Mouse (Mus musculus): ENCODE measurements around the gene Rpe. TPM values are rescaled to one million over a fixed set of nuclear protein-coding genes. Genes with fewer than 3 reads are reported as not detected.
"Not testable (repeated sequence)": the region's sequence is repeated elsewhere in the genome, so short reads cannot be mapped to it uniquely, and the experiment has no call there.

The Rpe gene
- polyA plus RNA-seq, 1 experiment = 31.8 TPM

DNA sequence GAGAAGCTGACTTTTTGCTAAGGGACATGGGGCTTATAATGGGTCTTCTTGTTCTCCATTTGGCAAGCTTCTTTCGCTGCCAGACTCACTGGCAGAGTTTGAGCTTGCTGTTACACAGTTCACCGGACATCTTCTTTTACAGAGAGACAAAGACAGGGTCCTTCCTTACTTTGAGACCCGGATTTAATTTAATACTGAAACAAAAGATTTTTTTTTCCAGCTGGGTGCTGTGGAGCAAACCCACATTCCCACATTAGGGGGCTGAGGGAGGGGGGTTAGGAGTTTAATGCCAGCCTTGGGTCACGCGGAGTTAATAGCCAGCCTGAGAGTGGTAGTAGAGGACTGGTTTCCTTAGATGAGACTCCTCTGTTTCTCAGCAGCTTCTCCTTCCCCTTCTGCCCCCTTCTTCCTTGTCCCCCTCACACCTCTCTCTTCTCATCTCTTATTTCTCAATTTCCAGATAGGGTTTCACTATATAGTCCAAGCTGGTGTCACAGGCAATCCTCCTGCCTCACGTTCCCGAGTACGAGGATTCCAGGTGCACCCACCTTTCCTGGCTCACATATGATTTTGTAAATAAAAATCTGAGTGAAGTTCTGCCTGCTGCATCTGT, 7.7 kb upstream of the Rpe start:
- Histone ChIP-seq H3K4me3 (ENCODE audit: insufficient read depth, low read length) (no peak overlapping the region), H3K27ac (ENCODE audit: insufficient read depth, low read depth, low read length) (no peak overlapping the region), H3K4me1 (ENCODE audit: control insufficient read depth, insufficient read depth, low read length) (no peaks in the 10 kb centered on the region)
- TF ChIP-seq POLR2A (IDR thresholded peaks at IDR 0.05; ENCODE audit: borderline replicate concordance, low read depth, low read length) (no peak), CTCF (IDR thresholded peaks at IDR 0.05; ENCODE audit: low read depth, low read length) (no peak)

- Histone ChIP-seq H3K4me1 (ENCODE audit: control insufficient read depth, insufficient read depth, low read length) (no peaks in the 10 kb centered on the region; the same call in 1 of the 2 replicates), H3K27ac (ENCODE audit: insufficient read depth, low read depth, low read length) (no peak overlapping the region), H3K4me3 (ENCODE audit: insufficient read depth, low read length) (no peak overlapping the region)
- TF ChIP-seq POLR2A (IDR thresholded peaks at IDR 0.05; ENCODE audit: borderline replicate concordance, low read depth, low read length) = no peak
- TF ChIP-seq CTCF (IDR thresholded peaks at IDR 0.05; ENCODE audit: low read depth, low read length) = no peak
Measured at GRCm38 (mm10) chr1:66694266-66694665, 6.4 kb upstream of the Rpe start.

GRCm38 (mm10) chr1:66695296-66695695, 5.3 kb upstream of the Rpe start:
- H3K27ac ChIP-seq (ENCODE audit: insufficient read depth, low read depth, low read length) = no peak overlapping the region
- H3K4me3 ChIP-seq (ENCODE audit: insufficient read depth, low read length) = no peak overlapping the region
- TF ChIP-seq POLR2A (IDR thresholded peaks at IDR 0.05; ENCODE audit: borderline replicate concordance, low read depth, low read length) (no peak), CTCF (IDR thresholded peaks at IDR 0.05; ENCODE audit: low read depth, low read length) (no peak)
- peaks cover 2% of the 10 kb centered on the region for H3K4me1 ChIP-seq (ENCODE audit: control insufficient read depth, insufficient read depth, low read length)

DNA sequence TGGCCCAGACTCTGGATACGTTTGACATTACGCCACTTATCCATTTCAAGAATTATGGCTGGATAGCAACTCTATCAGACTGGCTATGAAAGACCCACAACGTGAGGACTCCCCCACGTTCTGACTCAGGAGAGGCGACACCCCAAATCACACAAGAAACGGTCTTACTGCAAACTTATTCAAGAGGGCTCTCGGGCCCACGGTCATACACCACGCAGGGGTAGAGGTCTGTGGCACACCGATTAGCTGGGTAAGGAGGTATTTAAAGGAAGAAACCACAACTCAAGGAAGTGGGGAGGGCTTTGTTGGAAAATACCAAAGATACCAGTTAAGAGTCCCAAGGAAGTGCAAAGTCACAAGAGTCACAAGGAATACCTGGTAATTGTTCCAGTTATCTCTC, 1.0 kb upstream of the Rpe start:
- H3K4me3 ChIP-seq (ENCODE audit: insufficient read depth, low read length); H3K27ac ChIP-seq (ENCODE audit: insufficient read depth, low read depth, low read length): not testable (repeated sequence)
- peaks cover 15% of the 10 kb centered on the region for H3K4me1 ChIP-seq (ENCODE audit: control insufficient read depth, insufficient read depth, low read length)

GRCm38 (mm10) chr1:66700149-66700692, 410 bp upstream of the Rpe start:
- Histone ChIP-seq H3K4me1 (ENCODE audit: control insufficient read depth, insufficient read depth, low read length) (peaks cover 15% of the 10 kb centered on the region), H3K27ac (ENCODE audit: insufficient read depth, low read depth, low read length) (peak overlapping the region; percentile 80), H3K4me3 (ENCODE audit: insufficient read depth, low read length) (peak overlapping the region; percentile 84)
- TF ChIP-seq CTCF (IDR thresholded peaks at IDR 0.05; ENCODE audit: low read depth, low read length) (no peak), POLR2A (IDR thresholded peaks at IDR 0.05; ENCODE audit: borderline replicate concordance, low read depth, low read length) (no peak)

GRCm38 (mm10) chr1:66701576-66701940, 927 bp downstream of the Rpe start:
- H3K4me1 ChIP-seq (ENCODE audit: control insufficient read depth, insufficient read depth, low read length) = peaks cover 15% of the 10 kb centered on the region
- peak overlapping the region; percentile 84 for H3K4me3 ChIP-seq (ENCODE audit: insufficient read depth, low read length)
- TF ChIP-seq POLR2A (IDR thresholded peaks at IDR 0.05; ENCODE audit: borderline replicate concordance, low read depth, low read length) (no peak), CTCF (IDR thresholded peaks at IDR 0.05; ENCODE audit: low read depth, low read length) (no peak)
- H3K27ac ChIP-seq (ENCODE audit: insufficient read depth, low read depth, low read length) = peak overlapping the region; percentile 52

DNA sequence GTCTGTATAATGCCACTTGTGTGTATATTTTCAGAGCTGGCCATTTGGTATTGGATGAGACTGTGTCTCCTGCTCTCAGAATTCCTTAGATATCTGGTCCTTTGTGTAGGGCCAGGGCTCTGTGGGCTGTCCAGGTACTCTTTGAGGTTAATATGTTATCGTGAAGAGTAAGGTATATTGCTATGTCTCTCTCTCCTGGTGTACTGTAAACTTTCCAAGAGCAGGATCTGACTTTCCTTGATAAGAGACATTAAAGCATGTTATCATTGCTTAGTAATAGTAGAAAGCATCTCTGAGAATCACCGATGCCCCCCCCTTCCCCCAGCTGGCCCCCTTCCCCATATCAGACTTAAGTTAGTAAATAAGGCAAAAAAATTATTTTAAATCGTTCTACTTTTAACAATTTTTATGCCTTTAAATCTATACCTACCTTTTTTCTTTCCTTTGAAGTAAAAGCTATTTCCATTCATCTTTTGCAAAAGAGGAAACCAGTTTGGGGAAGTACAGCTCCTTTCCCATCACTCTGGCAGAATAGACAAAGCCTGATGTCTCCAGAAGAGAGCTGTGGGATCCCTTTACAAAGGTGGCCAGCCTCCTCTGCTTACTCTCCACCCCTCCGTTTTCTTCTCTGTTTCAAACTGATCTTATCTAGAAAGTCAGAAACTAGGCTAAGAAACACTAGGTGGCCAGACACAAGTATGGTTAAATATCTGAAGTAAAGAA, 2.2 kb downstream of the Rpe start:
- Histone ChIP-seq H3K4me3 (ENCODE audit: insufficient read depth, low read length) (no peak overlapping the region), H3K4me1 (ENCODE audit: control insufficient read depth, insufficient read depth, low read length) (peaks cover 15% of the 10 kb centered on the region), H3K27ac (ENCODE audit: insufficient read depth, low read depth, low read length) (no peak overlapping the region)
- no peak for TF ChIP-seq CTCF (IDR thresholded peaks at IDR 0.05; ENCODE audit: low read depth, low read length)
- TF ChIP-seq POLR2A (IDR thresholded peaks at IDR 0.05; ENCODE audit: borderline replicate concordance, low read depth, low read length) = no peak

- Histone ChIP-seq H3K27ac (ENCODE audit: insufficient read depth, low read depth, low read length) (no peak overlapping the region), H3K4me1 (ENCODE audit: control insufficient read depth, insufficient read depth, low read length) (peaks cover 15% of the 10 kb centered on the region), H3K4me3 (ENCODE audit: insufficient read depth, low read length) (no peak overlapping the region)
- no peak for TF ChIP-seq CTCF (IDR thresholded peaks at IDR 0.05; ENCODE audit: low read depth, low read length)
- no peak for TF ChIP-seq POLR2A (IDR thresholded peaks at IDR 0.05; ENCODE audit: borderline replicate concordance, low read depth, low read length)
Measured at GRCm38 (mm10) chr1:66704523-66704922, 3.9 kb downstream of the Rpe start.

DNA sequence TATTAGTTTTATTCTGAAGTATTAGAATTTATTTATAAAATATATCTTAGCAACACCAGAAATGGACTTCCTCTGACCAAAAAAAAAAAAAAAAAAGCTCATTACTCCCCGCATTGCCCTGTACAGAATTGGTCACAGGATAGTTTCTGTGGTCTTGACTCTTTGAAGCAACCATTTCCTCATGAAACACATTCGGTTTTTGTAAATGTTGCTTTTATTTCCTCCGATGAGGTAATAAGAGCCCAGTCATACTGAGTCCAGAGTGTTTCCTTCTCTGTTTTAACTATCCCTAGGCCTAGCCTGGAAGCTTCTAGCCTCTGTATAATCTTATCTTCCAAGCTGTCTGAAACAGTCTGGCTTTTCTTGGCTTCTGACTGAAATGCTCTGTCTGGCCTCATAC, 12.2 kb downstream of the Rpe start:
- TF ChIP-seq POLR2A (IDR thresholded peaks at IDR 0.05; ENCODE audit: borderline replicate concordance, low read depth, low read length) (no peak), CTCF (IDR thresholded peaks at IDR 0.05; ENCODE audit: low read depth, low read length) (no peak)
- H3K27ac ChIP-seq (ENCODE audit: insufficient read depth, low read depth, low read length) = peak overlapping the region; percentile 9
- peaks cover 5% of the 10 kb centered on the region; the same call in 1 of the 2 replicates for H3K4me1 ChIP-seq (ENCODE audit: control insufficient read depth, insufficient read depth, low read length)
- no peak overlapping the region for H3K4me3 ChIP-seq (ENCODE audit: insufficient read depth, low read length)

DNA sequence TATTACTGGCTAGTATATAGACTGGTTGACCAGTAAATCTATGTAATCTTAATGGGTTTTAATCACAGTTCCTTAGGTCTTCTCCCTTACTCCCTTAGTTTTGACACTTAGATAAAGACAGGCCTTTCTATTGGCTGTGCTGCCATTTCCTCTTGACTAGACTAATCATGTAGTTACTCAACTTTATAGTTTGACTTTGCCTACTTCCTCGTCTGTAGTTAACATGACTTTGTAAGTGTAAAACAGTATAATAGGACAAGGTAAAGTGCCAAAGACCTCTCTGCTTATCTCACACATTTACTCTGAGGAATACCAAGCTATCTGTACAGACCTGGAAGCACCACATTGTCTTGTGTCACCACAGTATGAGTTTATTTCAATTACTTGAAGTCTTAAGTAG, 29.9 kb downstream of the Rpe start:
- Histone ChIP-seq H3K27ac (ENCODE audit: insufficient read depth, low read depth, low read length) (no peak overlapping the region), H3K4me3 (ENCODE audit: insufficient read depth, low read length) (no peak overlapping the region), H3K4me1 (ENCODE audit: control insufficient read depth, insufficient read depth, low read length) (no peaks in the 10 kb centered on the region)
- TF ChIP-seq POLR2A (IDR thresholded peaks at IDR 0.05; ENCODE audit: borderline replicate concordance, low read depth, low read length) (no peak), CTCF (IDR thresholded peaks at IDR 0.05; ENCODE audit: low read depth, low read length) (no peak)

Data from bone marrow macrophage, adult 2 months (primary cell).